Mouse (Mus musculus) left cerebral cortex, adult 11 months (tissue): ENCODE measurements around the gene Nudt17.
"Not testable (repeated sequence)": the region's sequence is repeated elsewhere in the genome, so short reads cannot be mapped to it uniquely, and the experiment has no call there.

Source experiments
- DNase-seq: peaks from one replicate; pipeline ENCODE4 v3.0.0; 2022; ENCODE audit warnings: low spot score

The Nudt17 gene

DNA sequence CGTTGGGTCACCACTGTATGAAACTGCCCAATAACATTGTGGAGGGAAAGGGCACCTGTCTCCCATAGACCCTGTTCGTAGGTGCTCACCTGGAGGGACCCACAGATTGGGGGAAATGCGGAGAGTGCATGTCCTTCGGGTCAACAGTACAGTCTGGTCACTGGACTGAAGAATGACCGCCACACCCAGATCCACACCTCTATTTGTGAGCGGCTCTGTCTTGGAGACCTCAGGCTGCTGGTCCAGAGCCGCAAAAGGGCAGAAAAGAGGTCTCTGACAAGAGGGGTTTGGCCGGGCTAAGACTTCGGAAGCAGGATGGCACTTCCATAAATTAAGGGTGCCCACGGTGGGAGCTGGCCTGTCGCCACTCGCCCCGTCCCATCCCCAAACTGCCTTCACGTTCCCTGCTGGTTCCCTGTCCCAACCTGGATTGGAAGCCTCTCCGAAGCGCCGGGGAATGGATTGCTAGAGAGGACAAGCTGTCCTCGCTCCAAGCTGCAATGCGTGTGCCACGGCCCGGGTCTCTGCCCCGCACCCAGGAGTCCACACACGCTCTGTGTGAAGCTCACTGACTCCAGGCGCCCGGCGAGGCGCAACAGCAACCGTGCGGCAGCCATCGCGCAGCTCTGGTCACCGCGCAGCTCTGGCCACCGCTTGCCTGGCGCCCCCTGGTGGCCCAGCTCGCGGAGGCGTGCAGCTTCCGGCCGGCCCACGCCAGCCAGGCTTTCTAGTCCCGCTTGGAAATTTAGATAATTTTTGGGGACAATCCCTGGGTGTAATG lies at the start of gene Nudt17:
Gene Nudt17, minus strand, starts transcription at position 660 of the 781 bp plus-strand sequence.
- DNase-seq = peak; percentile 68

DNA sequence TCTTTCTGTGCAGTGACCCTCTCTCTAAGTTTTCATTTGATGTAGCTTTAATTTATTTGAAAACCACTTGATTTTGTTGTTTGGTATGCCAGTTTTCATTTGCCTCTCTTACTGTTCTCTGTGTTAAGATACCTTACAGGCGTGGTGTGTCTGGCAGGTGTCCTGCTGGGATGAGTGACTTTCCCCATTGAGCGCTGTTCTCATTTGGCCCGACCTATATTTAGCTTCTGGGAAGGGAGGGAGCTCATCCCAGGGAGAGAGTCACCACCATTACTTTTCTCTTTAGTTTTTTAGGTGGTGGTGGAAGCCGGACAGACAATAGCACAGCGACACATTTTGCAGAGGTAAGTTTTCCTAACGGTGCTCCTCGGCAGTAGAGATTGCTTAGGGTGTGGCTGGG lies 49.3 kb upstream of the Nudt17 start:
- DNase-seq = no peak

DNA sequence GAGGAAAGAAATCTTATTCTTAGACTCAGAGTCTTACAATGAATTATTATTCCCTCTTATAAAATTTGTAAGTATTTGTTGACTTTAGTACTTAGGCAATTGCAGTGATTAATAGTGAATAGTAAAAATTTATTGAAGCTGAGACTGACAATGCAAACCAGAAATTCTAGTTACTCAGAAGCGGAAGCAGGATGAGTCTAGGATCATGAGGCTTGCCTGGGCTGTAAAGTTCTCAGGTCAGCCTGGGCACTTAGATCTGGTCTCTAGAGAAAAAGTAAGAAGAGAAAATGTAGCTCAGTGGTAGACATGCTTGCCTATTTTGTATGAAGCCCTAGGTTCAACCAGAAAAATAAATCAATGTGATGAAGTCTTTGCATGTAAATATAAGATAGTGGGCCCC lies 47.6 kb upstream of the Nudt17 start:
- no peak for DNase-seq

DNA sequence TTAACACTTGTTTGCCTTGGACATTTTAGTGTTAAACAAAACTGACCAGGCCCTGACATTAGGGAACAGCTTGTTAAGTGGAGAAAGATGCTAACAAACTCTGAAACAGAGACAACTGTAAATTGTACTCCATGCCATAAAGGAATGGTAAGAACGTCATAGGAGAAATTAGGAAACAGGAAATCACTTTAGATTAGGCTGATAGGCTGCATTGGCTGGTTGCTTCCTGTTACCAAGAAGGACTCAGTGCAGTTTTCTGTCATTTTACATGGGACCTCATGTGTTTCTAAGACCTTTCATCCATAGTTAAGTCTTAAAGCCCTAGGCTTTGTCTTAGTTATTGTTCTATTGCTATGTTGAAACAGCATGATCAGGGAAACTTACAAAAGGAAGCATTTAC lies 38.5 kb upstream of the Nudt17 start:
- DNase-seq = no peak

DNA sequence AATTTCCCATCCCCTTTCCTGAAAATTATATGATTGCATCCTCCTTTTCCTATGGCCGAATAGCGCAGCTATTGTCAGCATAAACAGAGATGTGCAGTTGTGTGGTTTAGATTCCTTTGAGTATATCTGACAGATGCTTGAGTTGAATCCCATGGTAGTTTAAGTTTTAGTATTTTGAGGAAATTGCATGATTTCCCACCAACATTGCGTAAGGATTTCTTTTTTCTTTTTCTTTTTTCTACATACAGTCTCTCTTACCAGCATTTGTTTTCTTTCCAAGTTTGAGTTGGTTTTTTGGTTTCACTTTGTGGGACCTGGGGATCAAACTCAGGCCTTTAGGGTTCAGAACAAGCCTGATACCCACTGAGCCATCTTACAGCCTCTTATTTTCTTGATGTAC lies 36.0 kb upstream of the Nudt17 start:
- no peak for DNase-seq

DNA sequence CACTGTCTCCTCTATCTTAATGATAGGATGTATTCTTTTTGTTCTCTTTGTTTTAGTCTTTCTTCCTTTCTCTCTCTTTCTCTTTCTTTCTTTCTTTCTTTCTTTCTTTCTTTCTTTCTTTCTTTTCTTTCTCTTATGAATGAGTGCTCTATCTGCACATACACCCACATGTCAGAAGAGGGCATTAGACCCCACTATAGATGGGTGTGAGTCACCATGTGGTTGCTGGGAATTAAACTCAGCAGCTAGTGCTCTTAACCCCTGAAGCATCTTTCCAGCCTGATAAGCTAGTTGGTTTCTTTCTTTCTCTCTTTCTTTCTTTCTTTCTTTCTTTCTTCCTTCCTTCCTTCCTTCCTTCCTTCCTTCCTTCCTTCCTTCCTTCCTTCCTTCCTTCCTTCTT lies 31.9 kb upstream of the Nudt17 start:
- not testable (repeated sequence) for DNase-seq

DNA sequence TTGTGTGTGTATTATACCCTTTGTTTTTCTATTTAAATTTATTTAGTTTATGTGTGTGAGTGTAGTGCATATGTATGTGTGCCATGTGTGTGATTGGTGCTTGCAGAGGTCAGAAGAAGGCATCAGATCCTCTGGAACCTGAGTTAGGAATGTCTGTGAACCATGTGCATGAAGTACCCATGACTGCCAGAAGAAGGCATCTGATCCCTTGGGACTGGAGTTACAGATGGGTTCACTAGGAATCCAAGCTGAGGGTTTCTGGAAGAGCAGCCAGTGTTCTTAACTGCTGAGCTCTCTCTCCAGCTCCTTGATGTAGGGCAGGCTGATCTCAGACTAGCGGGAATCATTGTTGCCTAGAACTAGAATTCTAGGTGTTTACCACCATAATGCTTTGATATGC lies 29.6 kb upstream of the Nudt17 start:
- no peak for DNase-seq

DNA sequence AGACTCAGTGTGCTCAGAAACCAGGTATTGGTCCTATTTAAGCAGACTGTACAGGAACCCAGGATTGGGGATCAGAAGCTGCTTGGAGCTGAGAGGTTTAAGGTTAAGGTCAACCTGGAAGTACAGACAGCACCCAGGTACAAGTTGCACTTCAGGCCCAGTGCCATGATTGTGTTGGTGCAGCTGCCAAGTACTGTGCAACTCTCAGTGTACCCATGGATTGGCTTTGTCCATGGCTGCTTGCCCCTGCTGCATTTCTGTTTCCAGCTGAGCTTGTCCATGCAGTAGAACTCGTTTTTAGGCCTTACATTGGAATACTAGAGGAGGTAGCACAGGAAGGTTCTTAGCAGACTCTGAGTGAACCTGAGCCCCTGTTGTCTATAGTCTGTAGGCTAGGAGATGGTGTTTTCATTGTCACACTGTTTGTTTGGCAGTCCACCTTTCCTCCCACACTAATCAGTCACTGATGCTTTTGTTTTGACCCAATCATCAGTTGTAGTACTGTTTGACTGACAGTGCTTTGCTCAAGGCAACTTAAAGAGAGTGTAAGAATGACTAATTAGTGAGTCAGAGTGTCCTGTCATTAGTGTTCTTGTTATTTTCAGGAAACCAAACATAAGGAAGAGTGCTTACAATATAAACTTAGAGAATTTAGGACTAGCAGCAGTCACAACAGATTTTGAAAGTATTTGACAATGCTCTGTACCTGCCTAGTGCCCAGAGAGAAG lies 28.8 kb upstream of the Nudt17 start:
- no peak for DNase-seq

DNA sequence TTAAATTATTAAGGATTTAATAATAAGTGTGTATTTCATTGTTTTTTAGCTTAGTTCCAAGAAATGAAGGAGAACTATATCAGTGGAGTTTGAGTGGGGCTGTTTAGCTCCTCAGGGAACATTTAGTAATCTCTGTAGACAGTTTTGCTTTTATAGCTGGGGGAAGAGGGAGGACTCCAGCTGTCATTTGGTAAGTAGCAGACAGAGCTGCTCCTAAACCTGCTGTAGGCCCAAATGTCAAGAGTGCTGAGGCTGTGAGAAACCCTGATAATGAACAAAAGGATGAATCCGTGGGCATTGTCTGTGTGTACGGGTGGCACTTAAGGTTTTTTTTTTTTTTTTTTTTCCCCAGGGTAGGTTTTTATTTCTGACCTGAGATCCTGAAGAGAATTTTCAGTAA lies 26.8 kb upstream of the Nudt17 start:
- DNase-seq = no peak

DNA sequence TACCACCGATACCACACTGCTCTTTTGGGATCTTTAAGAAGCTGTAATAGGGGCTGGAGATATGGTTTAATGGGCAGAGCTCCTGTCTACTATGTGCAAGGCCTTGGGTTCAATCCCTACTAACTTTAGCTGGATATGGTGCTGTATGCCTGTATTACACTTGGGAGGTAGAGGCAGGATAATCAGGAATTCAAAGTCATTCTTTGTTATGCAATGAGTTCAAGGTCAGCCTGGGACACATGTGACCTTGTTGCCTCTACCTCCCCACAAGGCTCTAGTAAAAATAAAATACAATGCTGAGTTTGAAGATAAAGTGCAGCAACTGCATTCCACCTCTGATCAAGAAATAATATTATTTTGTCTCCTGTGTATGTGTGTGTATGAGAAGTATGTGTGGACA lies 25.6 kb upstream of the Nudt17 start:
- DNase-seq = no peak

DNA sequence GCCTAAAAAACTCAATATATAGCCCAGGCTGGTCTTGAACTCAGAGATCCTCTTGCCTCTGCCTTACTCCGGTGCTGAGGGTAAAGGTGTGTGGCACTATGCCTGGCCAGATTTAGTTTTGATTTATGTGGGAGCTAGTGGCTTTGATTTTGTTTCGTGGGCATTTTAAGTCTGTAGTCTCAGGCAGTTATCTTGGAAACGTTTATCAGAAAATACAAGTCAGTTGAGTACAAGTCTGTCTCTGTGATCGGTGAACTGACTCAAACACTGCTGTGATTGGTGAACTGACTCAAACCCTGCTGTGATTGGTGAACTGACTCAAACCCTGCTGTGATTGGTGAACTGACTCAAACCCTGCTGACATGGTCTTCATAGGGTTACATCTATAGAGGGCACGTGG lies 22.4 kb upstream of the Nudt17 start:
- DNase-seq = no peak

DNA sequence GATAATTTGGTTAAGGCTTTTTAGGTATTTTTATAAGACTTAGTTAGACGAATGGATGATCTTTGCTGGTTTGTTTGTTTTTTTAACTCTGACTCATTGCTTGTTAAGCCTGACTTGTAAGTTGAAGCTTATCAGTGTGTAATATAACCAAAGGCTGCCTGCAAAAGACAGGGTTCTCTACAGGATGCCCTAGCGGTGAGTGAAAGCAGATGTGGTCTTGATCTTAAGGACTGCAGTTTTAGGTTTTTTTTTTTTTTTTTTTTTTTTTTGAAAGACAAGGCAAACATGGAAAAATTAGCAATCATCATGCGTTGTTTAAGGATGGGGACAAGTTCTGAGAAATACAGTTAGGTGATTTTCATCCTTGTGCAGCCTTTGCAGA lies 21.0 kb upstream of the Nudt17 start:
- no peak for DNase-seq

DNA sequence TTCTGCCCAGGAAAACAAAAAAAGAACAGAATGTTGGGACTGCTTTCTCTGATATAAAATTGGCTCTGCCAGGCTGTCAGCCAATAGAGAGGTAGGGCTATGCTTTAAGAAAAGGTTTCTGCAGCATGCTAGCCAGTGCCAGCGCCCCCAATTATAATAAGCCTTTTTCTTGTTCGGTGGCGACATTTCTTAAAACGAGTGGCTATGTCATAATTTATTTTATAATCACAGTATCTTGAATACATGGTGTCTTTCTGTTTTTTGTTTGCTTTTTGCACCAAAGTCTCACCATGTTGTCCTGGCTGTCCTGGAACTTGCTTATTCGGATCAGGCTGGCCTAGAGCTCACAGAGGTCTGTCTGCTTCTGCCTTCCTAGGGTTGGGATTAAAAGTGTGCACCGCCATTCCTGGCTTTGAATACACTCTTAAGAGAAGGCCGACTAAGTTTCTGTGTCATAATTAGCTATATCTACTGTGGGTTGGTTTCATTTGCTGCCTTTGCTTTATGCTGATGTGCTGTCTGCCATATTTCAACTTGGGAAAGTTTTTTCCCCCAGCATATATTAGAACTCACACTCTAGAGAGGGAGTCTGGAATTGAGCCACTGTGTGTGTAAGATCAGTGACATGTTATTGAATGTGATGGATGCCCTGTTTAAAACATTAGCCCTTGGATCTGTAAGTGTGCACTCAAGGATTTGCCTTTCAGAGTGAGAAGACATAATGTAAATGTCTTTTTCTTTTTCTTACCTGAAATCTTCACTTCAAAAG lies 20.5 kb upstream of the Nudt17 start:
- DNase-seq = no peak

DNA sequence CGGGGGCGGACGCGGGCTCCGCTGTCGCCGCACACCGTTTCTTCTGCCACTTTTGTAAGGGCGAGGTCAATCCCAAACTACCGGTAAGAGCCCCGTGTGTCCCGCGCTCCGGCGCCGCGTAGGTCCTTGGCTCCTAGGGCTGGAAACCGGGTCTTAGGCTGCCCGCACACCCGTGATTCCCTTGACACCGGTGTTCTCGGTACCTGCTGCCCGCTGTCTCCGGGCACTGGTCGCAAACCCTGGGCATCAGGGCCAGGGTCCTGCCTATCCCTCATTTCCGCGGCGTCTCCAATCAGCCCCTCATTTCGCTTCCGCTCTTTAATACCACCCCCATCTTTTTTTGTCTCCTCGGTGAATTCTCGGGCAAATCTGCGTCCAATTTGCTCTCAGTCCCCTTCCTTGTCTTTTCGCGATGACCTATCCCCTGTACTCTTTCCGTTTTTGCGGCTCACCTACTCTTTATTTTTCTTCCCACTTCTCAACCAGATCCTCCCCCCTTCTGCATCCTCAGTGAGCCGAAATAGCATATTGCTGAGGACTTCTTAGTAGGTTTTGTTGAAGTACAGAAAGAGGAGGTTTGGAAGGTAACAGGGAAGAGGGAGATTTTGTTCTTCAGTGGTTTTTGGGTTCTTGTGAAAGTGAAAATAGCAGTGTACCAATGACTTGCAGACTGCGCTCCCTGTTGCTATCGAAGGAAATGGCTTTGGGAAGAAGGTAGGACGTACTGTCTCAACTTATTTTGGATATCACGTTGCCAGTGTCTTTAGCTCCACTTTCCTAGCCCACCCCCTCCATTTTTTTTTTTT lies 19.7 kb upstream of the Nudt17 start:
- no peak for DNase-seq

DNA sequence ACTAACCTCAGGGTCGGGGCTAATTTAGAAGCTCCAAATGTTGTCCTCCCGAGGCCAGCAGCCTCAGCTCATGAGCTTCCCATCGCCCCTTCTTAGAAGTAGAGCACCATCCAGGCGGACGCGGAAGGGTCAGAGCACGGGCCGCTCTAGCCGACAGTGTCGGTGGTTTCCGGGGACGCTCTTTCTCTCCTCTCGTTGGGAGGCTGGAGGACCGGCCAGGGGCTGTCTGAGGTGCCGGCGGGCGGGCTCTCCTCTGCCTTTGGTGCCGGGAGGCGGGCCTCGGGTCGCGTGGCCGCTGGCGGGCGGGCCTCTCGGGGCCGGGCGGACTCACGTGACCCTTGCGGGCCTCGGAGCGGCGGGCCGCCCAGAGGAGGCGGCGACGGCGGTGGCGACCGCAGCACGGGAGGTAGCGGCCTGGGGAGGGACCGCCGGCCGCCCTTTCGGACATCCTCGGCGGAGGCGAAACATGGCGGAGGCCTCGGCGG lies 19.0 kb upstream of the Nudt17 start, which contains the start of the genes Polr3c and Rnf115:
Gene Polr3c, minus strand, starts transcription at position 286 of the 485 bp plus-strand sequence.
Gene Rnf115, plus strand, starts transcription at position 322 of the 485 bp plus-strand sequence.
- peak; percentile 93 for DNase-seq

DNA sequence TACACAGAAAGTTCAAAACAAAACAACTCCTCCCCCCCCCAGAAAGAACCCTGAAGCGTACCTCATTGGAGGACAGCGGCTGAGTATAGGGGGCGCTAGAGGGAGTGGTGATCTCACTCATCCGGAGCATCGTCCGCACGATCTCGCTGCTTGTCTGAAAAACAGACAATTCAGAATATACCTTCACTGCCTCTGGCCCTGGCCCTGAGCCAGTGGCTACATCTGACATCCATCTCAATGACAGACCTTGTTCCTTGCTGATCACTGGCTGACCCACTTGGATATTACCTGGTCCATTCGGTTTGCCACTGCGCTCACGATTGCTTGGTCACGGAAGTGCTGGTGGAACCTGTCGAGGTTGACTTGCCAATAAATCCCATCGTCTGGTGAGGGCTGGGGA lies 10.8 kb upstream of the Nudt17 start:
- DNase-seq = no peak

DNA sequence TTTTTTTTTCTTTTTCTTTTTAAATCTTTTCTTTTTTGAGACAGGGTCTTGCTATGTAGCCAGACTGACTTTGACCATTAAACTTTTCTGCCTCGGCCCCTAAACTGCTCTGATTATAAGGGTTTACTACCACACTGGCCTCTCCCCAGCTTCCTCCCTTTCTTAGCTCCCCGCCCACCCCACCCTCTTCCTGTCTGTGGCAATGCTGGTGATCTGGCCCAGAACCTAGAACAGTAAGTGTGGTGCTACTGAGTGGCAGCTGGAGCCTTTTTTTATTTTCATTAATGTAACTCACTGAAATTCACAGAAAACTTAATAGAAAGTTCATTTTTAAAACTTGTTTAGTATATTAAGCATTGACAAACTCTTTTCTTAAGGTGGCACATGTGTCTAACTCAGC lies 7.5 kb upstream of the Nudt17 start:
- no peak for DNase-seq

DNA sequence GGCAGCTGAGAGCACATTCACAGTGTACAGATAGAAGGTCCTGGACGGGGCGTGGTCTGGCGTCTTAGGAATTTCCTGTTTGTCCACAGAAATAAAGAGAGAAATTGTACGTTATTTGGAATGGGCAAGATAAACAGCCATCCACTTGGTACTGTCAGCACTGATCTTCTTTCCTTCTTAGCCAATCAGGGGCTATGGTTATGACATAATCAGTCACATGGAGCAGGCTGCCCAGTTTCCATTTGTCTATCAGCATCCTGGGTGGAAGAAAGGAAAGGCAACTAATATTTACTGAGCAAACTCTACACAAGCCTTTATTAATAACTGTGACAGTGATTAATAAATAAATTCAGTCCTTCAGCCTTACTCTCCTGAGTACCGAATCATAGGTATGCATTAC lies 5.9 kb upstream of the Nudt17 start:
- DNase-seq = no peak

DNA sequence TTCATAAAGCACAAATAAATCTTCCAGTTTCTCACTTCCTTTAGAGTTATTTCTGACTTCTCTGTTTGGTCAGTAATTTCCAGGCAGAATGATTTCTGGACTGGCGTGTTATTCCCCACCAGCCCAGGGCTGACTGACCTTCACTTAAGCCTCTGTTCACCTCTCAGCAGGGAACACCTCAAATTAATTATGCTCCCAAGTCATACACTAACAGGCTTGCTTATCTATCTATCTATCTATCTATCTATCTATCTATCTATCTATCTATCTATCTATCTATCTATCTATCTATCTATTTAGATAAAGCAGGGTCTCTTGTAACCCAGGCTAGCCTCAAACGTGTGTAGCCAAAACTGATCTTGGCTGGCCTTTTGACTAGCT lies 312 bp upstream of the Nudt17 start:
- no peak for DNase-seq

DNA sequence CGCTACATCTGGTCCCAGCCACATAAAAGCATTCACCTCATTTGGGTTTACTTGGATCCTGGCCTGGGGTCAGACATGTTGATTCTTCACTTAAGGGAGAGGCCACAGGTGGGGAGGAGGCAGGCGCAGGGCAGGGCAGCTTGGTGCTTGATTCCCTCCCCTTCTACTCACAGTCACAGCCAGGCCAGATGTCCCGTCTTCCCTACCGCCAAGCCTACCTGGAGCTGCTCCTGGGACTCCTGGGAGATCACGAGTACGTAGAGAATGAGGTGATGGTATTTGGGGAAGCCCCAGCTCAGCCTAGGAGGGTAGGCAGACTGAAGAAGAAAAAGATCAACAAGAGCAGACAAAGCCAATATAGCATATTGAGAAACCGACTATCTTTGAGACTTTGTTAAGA lies 1.4 kb downstream of the Nudt17 start:
- no peak for DNase-seq

DNA sequence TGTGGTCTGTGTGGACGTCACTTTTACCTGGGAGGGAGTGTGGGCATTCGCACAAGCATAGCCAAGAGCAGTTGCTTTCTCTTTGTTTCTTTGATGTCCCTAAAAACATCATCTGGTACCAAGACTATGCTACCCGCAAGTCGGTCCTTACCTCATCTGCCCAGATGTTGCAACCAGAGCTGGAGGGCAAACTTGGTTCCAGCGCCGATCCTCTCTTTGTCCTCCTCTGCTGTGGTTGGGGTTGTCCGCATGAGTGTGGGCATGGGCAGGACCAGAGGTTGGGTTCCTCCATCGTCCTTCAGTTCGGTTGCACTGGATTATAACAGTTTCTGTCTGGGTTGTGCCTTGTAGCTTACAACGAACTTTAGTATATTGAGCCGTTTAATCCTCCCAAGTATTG lies 2.1 kb downstream of the Nudt17 start:
- DNase-seq = no peak

DNA sequence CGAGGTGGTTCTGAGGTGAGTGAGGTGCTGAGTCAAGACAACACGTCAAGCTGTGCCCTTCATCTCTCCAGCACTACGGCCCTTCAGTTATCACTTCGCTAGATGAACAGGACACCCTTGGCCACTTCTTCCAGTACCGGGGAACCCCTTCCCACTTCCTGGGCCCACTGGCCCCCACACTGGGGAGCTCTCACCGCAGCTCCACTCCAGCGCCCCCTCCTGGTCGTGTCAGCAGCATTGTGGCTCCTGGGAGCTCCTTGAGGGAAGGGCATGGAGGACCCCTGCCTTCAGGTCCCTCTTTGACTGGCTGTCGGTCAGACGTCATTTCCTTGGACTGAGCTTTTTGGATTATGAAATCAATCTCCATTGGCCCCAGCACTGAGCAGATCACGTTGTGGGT lies 3.6 kb downstream of the Nudt17 start:
- no peak for DNase-seq
